9 mouse cellular contexts compared by ENCODE assay signal in the genomic region with DNA sequence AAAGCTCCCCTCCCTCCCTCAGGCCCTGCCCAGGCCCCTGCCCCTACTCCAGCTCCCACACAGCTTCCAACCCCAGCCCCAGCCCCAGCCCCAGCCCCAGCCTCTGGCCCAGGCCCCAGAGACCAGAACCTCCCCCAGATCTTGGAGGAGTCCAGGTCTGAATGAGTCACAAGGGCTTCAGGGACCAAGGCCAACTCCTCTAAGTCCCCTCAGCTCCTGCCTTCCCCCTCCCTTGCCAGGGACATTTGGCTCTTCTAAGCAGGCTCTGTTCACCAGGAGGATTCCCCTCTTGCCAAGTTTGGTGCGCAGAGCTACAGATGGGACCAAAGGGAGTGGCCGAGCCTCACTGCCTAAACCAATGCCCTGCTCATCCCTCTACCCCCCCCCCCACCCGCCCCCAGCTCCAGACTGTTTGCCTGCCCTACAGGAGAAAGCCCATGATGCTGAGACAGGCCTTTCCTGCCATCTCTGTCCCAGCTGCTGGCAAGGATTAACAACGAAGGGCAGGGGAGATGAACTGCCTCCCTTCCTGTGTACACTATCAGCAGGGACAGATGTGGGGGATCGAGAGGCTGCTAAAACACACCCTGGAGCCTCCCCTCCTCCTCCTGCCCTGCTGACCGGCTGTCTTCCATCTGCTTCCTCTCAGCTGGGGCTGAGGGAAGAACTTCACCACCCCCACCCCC. TPM values are rescaled to one million over a fixed set of nuclear protein-coding genes. Genes with fewer than 3 reads are reported as not detected.
DNase-seq lines count a peak whose midpoint lies in the region; ATAC-seq and TF ChIP-seq lines count a peak whose summit lies in the region.
"Had no signal": no experiment of that assay in that cellular context is flagged by ENCODE, and none has a peak within 500 bp of the region (broad histone marks: within the 10 kb centered on the region; RNA-seq: fewer than 3 reads in every experiment).

No protein-coding gene starts in this region.

- DNase-seq in frontal cortex, postnatal 25 days (ENCODE audit: low spot score in 2 of 2), result no peak
- DNase-seq in cerebellum, adult 8-10 months, result peak; percentile 89
- DNase-seq in forebrain, embryonic 14.5 days (ENCODE audit: low spot score), result peak; percentile 81
- peak; percentile 78 for DNase-seq in heart, postnatal 4 days
- DNase-seq in limb, embryonic 10.5 days (ENCODE audit: low spot score), result no peak
- DNase-seq in mesoderm, embryonic 11.5 days (ENCODE audit: low read depth, low spot score), result peak; percentile 77
- DNase-seq in stomach, postnatal 0 days (ENCODE audit: low spot score), result peak; percentile 52

- H3K36me3 ChIP-seq in forebrain, embryonic 14.5 days (ENCODE audit: control insufficient read depth, insufficient read depth, low read length), result peaks cover 4% of the 10 kb centered on the region; the same call in 1 of the 2 replicates
- H3K36me3 ChIP-seq in limb, embryonic 10.5 days, result peaks cover 13% of the 10 kb centered on the region
- peaks cover 6% of the 10 kb centered on the region; the same call in 1 of the 2 replicates for H3K36me3 ChIP-seq in stomach, postnatal 0 days (ENCODE audit: control insufficient read depth, insufficient read depth, low read length)

- WGBS in forebrain, embryonic 14.5 days, result 20% methylated on average over 6 of the region's 6 CpGs
- WGBS in limb, embryonic 10.5 days, result 9% methylated on average over 6 of the region's 6 CpGs
- WGBS in stomach, postnatal 0 days, result 17% methylated on average over 5 of the region's 6 CpGs

- H3K4me1 ChIP-seq in forebrain, embryonic 14.5 days (ENCODE audit: control insufficient read depth, insufficient read depth, low read length), result peaks cover 3% of the 10 kb centered on the region
- peaks cover 30% of the 10 kb centered on the region for H3K4me1 ChIP-seq in limb, embryonic 10.5 days
- 0 out of 2 replicates have a peak, but pooled peaks cover 2% of the 10 kb centered on the region for H3K4me1 ChIP-seq in stomach, postnatal 0 days (replicated peaks; ENCODE audit: control insufficient read depth, insufficient read depth)

- no peaks in the 10 kb centered on the region for H3K9me3 ChIP-seq in forebrain, embryonic 14.5 days (replicated peaks; ENCODE audit: control insufficient read depth, low read length)
- no peaks in the 10 kb centered on the region for H3K9me3 ChIP-seq in limb, embryonic 10.5 days (replicated peaks)
- no peaks in the 10 kb centered on the region for H3K9me3 ChIP-seq in stomach, postnatal 0 days (ENCODE audit: control insufficient read depth, low read length)

- TF ChIP-seq EP300 in stomach, postnatal 0 days (optimal IDR thresholded peaks at IDR 0.05), result no peak

- no peak overlapping the region for H3K4me3 ChIP-seq in forebrain, embryonic 14.5 days (ENCODE audit: low read depth, low read length)
- no peak overlapping the region for H3K4me3 ChIP-seq in limb, embryonic 10.5 days
- H3K4me3 ChIP-seq in stomach, postnatal 0 days (ENCODE audit: low read depth, low read length), result no peak overlapping the region

- peak overlapping the region; percentile 71 for H3K27ac ChIP-seq in forebrain, embryonic 14.5 days (ENCODE audit: low read depth, low read length)
- peak overlapping the region; percentile 66 for H3K27ac ChIP-seq in limb, embryonic 10.5 days
- H3K27ac ChIP-seq in stomach, postnatal 0 days (replicated peaks), result peak overlapping the region; percentile 84

- no peak for TF ChIP-seq CTCF in stomach, postnatal 0 days (IDR thresholded peaks at IDR 0.05; ENCODE audit: low read depth)

- H3K4me2 ChIP-seq in forebrain, embryonic 14.5 days (ENCODE audit: low read length), result no peak overlapping the region
- H3K4me2 ChIP-seq in stomach, postnatal 0 days (replicated peaks; ENCODE audit: low read depth), result no peak overlapping the region

- H3K9ac ChIP-seq in forebrain, embryonic 14.5 days (ENCODE audit: low read length), result no peak overlapping the region; the same call in 1 of the 2 replicates
- 0 out of 2 replicates have a peak overlapping the region, but pooled peaks have one; percentile 36 for H3K9ac ChIP-seq in stomach, postnatal 0 days (ENCODE audit: low read length)

- ATAC-seq in frontal cortex, adult (ENCODE audit: low TSS enrichment), result peak; percentile 42; the same call in 1 of the 2 replicates
- ATAC-seq in forebrain, embryonic 14.5 days, result peak; percentile 72
- peak; percentile 82 for ATAC-seq in stomach, postnatal 0 days (ENCODE audit: low FRiP score, low TSS enrichment)

- no peaks in the 10 kb centered on the region for H3K27me3 ChIP-seq in forebrain, embryonic 14.5 days (replicated peaks; ENCODE audit: control insufficient read depth, insufficient read depth, low read length)
- H3K27me3 ChIP-seq in limb, embryonic 10.5 days (ENCODE audit: low read depth, poor library complexity, severe bottlenecking), result no peaks in the 10 kb centered on the region
- H3K27me3 ChIP-seq in stomach, postnatal 0 days (ENCODE audit: control insufficient read depth, insufficient read depth, low read length), result no peaks in the 10 kb centered on the region

RNA-seq across cellular contexts. Expression of gene Ccr10, which starts 14.4 kb away (rescaled TPM):
- polyA plus RNA-seq in forebrain, embryonic 14.5 days (2014; fragmentation: Nextera tagmentation; extraction: Ambion mirVana), result 0.10 TPM in 1 of 2 replicates, not detected in the other
- not detected for total RNA-seq in heart, postnatal 4 days (2021)
- not detected in 2 replicates for polyA plus RNA-seq in limb, embryonic 10.5 days (2016; fragmentation: Nextera tagmentation; extraction: Ambion mirVana)
- polyA plus RNA-seq in stomach, postnatal 0 days (2015; fragmentation: Nextera tagmentation; extraction: Ambion mirVana), result 0.16 and 0.24 TPM in 2 replicates
- total RNA-seq: gastrocnemius, postnatal 36 days had no signal

RNA-seq across cellular contexts. Expression of gene Plekhh3, which starts 18.5 kb away (rescaled TPM):
- 4.6 and 5.5 TPM in 2 replicates for polyA plus RNA-seq in forebrain, embryonic 14.5 days (2014; fragmentation: Nextera tagmentation; extraction: Ambion mirVana)
- 10 to 100 TPM; 23.1 to 27.3 TPM for total RNA-seq in heart, postnatal 4 days (2021)
- polyA plus RNA-seq in limb, embryonic 10.5 days (2016; fragmentation: Nextera tagmentation; extraction: Ambion mirVana), result 1.9 and 3.0 TPM in 2 replicates
- polyA plus RNA-seq in stomach, postnatal 0 days (2015; fragmentation: Nextera tagmentation; extraction: Ambion mirVana), result 23.8 and 25.6 TPM in 2 replicates

RNA-seq across cellular contexts. Expression of gene Cntnap1, which starts 19.3 kb away (rescaled TPM):
- 0.39 and 0.48 TPM in 2 replicates for polyA plus RNA-seq in forebrain, embryonic 14.5 days (2014; fragmentation: Nextera tagmentation; extraction: Ambion mirVana)
- total RNA-seq in heart, postnatal 4 days (2021), result 1 to 10 TPM; 1.5 to 1.6 TPM
- 0.04 and 0.09 TPM in 2 replicates for polyA plus RNA-seq in limb, embryonic 10.5 days (2016; fragmentation: Nextera tagmentation; extraction: Ambion mirVana)
- polyA plus RNA-seq in stomach, postnatal 0 days (2015; fragmentation: Nextera tagmentation; extraction: Ambion mirVana), result 0.52 and 0.94 TPM in 2 replicates

RNA-seq across cellular contexts. Expression of gene Tubg2, which starts 33.9 kb away (rescaled TPM):
- 27.4 and 31.9 TPM in 2 replicates for polyA plus RNA-seq in forebrain, embryonic 14.5 days (2014; fragmentation: Nextera tagmentation; extraction: Ambion mirVana)
- total RNA-seq in heart, postnatal 4 days (2021), result 1 to 10 TPM; 6.6 to 7.0 TPM
- 2.5 and 3.0 TPM in 2 replicates for polyA plus RNA-seq in limb, embryonic 10.5 days (2016; fragmentation: Nextera tagmentation; extraction: Ambion mirVana)
- polyA plus RNA-seq in stomach, postnatal 0 days (2015; fragmentation: Nextera tagmentation; extraction: Ambion mirVana), result 3.0 and 3.1 TPM in 2 replicates

RNA-seq across cellular contexts. Expression of gene Ezh1, which starts 36.6 kb away (rescaled TPM):
- 16.1 and 22.4 TPM in 2 replicates for polyA plus RNA-seq in forebrain, embryonic 14.5 days (2014; fragmentation: Nextera tagmentation; extraction: Ambion mirVana)
- total RNA-seq in heart, postnatal 4 days (2021), result 10 to 100 TPM; 14.7 to 15.0 TPM
- polyA plus RNA-seq in limb, embryonic 10.5 days (2016; fragmentation: Nextera tagmentation; extraction: Ambion mirVana), result 10.1 and 13.6 TPM in 2 replicates
- polyA plus RNA-seq in stomach, postnatal 0 days (2015; fragmentation: Nextera tagmentation; extraction: Ambion mirVana), result 8.1 and 9.4 TPM in 2 replicates

Comparison
In these comparisons a context has a peak if more than half of its experiments do, and no peak if none do; other contexts are left out.
1. DNase-seq: peak in cerebellum, adult 8-10 months (single experiment), forebrain, embryonic 14.5 days (single experiment), heart, postnatal 4 days (single experiment), mesoderm, embryonic 11.5 days (single experiment) and stomach, postnatal 0 days (single experiment); none in frontal cortex, postnatal 25 days (0 of 2) and limb, embryonic 10.5 days (single experiment).
2. Peak in every context shown above with its lines, with median percentiles within 50 percentile points of each other: ATAC-seq and H3K27ac ChIP-seq.